Mouse (Mus musculus) testis, adult 2 months (tissue): ENCODE data around the gene Ramp2. TPM values are rescaled to one million over a fixed set of nuclear protein-coding genes. Genes with fewer than 3 reads are reported as not detected.

Source experiments
- H3K27ac ChIP-seq: fragments of 200-500 bp; 2 replicates; pipeline ENCODE4 v1.5.1; 2012; ENCODE audit warnings: low read depth, low read length; ENCODE audit not compliant: control insufficient read depth, insufficient read depth
- H3K27me3 ChIP-seq: fragments of 200-500 bp; 2 replicates; pipeline ENCODE4 v1.6.1; 2012; ENCODE audit warnings: mild to moderate bottlenecking, low read length, moderate library complexity; ENCODE audit not compliant: control insufficient read depth, insufficient read depth
- H3K36me3 ChIP-seq: fragments of 200-500 bp; 2 replicates; pipeline ENCODE4 v1.6.1; 2012; ENCODE audit warnings: mild to moderate bottlenecking, low read length; ENCODE audit not compliant: control insufficient read depth, insufficient read depth
- H3K4me1 ChIP-seq: fragments of 200-500 bp; 2 replicates; pipeline ENCODE4 v1.6.1; 2012; ENCODE audit warnings: low read length; ENCODE audit not compliant: control insufficient read depth, insufficient read depth
- H3K4me3 ChIP-seq: fragments of 200-500 bp; 2 replicates; pipeline ENCODE4 v1.5.1; 2012; ENCODE audit warnings: low read depth, mild to moderate bottlenecking, low read length, moderate library complexity, mixed read lengths; ENCODE audit not compliant: control insufficient read depth
- CTCF ChIP-seq: fragments of 200-500 bp; IDR thresholded peaks from 2 replicates; pipeline ENCODE4 v1.5.1; 2012; ENCODE audit warnings: low read depth, mild to moderate bottlenecking, inconsistent platforms, low read length, moderate library complexity; ENCODE audit not compliant: control insufficient read depth, insufficient read depth, insufficient replicate concordance
- POLR2A ChIP-seq: fragments of 200-500 bp; IDR thresholded peaks from 2 replicates; pipeline ENCODE4 v1.6.1; 2012; ENCODE audit warnings: low read depth, mild to moderate bottlenecking, inconsistent platforms, low read length, moderate library complexity; ENCODE audit not compliant: control insufficient read depth
- polyA plus RNA-seq: library from polyadenylated mRNA; depleted of rRNA; stranded (reverse); fragments of >200 nt; gene quantifications from 2 replicates; pipeline ENCODE4 v1.2.3, GENCODE M21; 2012

Ramp2 gene
- polyA plus RNA-seq, 1 experiment: 5.8 TPM

GRCm38 (mm10) chr11:101282896-101283295 lies 37.1 kb downstream of the Ramp2 start:
- no peak for TF ChIP-seq CTCF
- TF ChIP-seq POLR2A: no peak
- Histone ChIP-seq H3K27me3 (no peaks in the 10 kb centered on the region), H3K4me3 (no peak overlapping the region)

DNA sequence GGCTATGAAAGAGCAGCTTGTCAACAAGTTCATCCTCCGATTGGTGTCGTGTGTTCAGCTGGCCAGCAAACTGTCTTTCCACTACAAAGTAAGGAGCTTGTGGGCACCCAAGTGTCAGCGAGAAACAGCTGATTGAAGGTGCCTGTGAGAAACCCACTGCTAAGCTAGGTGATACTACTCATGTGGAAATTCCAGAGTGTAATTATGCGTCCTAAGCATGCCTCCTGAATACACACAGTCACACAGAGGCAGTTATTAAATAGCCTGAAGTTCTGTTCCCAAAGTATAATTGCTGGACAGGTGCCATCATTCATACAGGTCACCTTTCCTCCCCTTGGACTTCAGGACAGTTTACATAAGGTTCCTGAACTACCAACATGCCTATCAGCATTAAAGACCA lies 38.0 kb downstream of the Ramp2 start:
- Histone ChIP-seq H3K36me3 (peaks cover 5% of the 10 kb centered on the region; the same call in 1 of the 2 replicates), H3K4me3 (no peak overlapping the region), H3K4me1 (no peaks in the 10 kb centered on the region; the same call in none of the 2 replicates), H3K27ac (no peak overlapping the region), H3K27me3 (no peaks in the 10 kb centered on the region)
- TF ChIP-seq CTCF (no peak), POLR2A (no peak)

More at GRCm38 (mm10) chr11:101282896-101283295, 37.1 kb downstream of the Ramp2 start:
- Histone ChIP-seq H3K36me3 (peaks cover 4% of the 10 kb centered on the region; the same call in 1 of the 2 replicates), H3K27ac (no peak overlapping the region), H3K4me1 (peaks cover 5% of the 10 kb centered on the region)

GRCm38 (mm10) chr11:101287306-101287705 lies 41.5 kb downstream of the Ramp2 start:
- Histone ChIP-seq H3K27me3 (no peaks in the 10 kb centered on the region), H3K36me3 (peaks cover 5% of the 10 kb centered on the region; the same call in 1 of the 2 replicates), H3K4me3 (no peak overlapping the region), H3K4me1 (no peaks in the 10 kb centered on the region; the same call in 1 of the 2 replicates), H3K27ac (no peak overlapping the region)
- no peak for TF ChIP-seq CTCF
- TF ChIP-seq POLR2A: no peak

DNA sequence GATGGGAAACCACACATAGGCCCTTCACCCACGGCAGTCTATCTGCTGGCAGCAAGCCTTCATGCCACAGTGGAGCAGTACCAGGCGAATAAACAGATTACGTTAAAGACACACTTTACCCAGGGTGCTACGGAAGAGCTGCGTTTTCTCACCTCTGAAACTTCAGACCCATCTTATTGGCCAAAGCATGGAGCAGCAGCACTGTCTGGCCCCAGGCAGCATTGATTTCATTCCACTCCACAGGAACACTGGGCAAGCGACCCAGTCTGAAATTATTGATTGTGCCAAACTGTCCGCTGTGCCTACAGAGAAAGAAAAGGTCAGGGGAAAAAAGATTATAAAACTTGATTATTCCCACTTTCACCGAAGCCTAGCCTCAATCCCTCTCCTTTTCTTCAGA lies 45.4 kb downstream of the Ramp2 start:
- no peak for TF ChIP-seq CTCF
- TF ChIP-seq POLR2A: no peak
- H3K36me3 ChIP-seq: peaks cover 3% of the 10 kb centered on the region
- H3K27ac ChIP-seq: no peak overlapping the region
- no peak overlapping the region for H3K4me3 ChIP-seq
- no peaks in the 10 kb centered on the region for H3K27me3 ChIP-seq
- H3K4me1 ChIP-seq: no peaks in the 10 kb centered on the region

DNA sequence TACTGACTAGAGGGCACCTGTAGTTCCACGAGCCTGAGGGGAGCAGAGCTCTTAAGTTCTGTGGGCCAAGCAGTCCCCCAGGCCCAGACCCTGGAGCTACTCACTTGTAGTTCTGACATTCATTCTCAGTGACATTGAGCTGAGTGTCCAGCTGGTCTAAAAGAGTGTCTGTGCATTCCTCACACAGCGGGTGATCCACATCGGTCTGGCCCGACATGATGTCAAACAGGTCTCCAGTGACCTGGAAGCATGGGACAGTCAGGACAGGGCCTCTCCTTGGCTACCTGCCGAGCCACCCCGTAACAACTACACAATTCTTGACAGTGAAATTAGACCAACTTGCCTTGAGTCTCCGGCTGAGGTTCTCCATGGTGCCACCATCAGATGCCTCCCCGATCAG lies 49.4 kb downstream of the Ramp2 start:
- Histone ChIP-seq H3K27me3 (no peaks in the 10 kb centered on the region), H3K27ac (no peak overlapping the region), H3K4me1 (no peaks in the 10 kb centered on the region), H3K36me3 (peaks cover 2% of the 10 kb centered on the region), H3K4me3 (no peak overlapping the region)
- TF ChIP-seq POLR2A (no peak), CTCF (no peak)

DNA sequence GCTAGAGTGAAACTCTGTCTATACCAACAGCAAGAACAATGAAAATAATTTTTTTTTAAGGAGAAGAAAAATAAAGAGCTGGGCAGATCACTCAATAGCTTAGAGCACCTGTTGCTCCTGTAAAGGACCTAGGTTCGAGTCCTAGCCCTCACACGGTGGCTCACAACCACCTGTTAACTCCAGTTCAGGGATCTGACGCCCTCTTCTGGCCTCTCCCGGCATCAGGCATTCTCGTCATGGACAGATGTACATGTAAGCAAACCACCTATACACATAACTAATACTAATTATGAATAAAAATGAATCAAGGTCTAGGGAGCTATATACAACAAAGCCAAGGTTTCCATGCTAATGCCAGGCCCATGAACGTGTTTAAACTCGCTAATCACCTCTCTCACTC lies 55.1 kb downstream of the Ramp2 start:
- no peak for TF ChIP-seq POLR2A
- 0 out of 2 replicates have a peak, but pooled peaks have one; percentile 4 for TF ChIP-seq CTCF
- no peak overlapping the region for H3K27ac ChIP-seq
- no peaks in the 10 kb centered on the region for H3K27me3 ChIP-seq
- no peaks in the 10 kb centered on the region for H3K36me3 ChIP-seq
- H3K4me1 ChIP-seq: peaks cover 8% of the 10 kb centered on the region
- H3K4me3 ChIP-seq: peak overlapping the region; percentile 93

DNA sequence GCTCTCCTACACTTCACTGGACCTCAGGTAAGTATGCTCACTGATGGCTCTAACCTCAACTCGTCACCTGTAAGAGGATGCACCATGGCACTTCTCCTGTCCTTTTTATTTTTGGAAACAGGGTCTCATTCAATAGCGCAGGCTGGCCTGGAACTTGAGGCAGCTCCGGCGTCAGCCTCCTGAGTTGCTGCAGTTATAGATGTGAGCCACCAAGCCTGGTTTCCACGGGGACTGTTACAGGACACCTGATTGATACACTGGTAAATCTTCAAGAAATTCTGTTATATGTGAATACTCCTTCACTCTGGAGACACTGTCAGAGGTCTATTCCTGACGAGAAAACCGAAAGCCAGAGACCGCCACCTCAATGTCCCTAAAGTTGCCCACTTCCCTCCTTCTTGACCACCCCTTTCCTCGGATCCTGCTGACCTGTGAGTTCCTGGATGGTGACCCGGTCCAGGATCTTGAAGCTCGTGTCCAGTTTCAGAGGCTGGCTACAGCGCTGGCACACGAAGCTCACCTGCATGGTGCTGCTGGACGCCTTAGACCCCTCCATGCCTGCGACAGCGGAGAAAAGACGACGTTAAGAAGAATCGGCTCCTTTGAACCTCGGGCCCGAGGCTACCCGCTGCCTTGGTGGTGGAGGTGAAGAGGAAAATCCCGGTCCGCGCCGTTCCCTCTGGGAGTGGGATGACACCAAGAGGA lies 55.6 kb downstream of the Ramp2 start:
- Histone ChIP-seq H3K27ac (peak overlapping the region; percentile 67), H3K4me3 (peak overlapping the region; percentile 93), H3K4me1 (peaks cover 8% of the 10 kb centered on the region), H3K27me3 (no peaks in the 10 kb centered on the region), H3K36me3 (no peaks in the 10 kb centered on the region)
- no peak for TF ChIP-seq POLR2A
- TF ChIP-seq CTCF: no peak

- H3K27ac ChIP-seq: peak within 1 kb of the TSS; percentile 67
- H3K4me1 ChIP-seq: peaks cover 8% of the 10 kb centered on the region
- H3K4me3 ChIP-seq: peak within 1 kb of the TSS; percentile 93
- H3K27me3 ChIP-seq: no peaks in the 10 kb centered on the region
- TF ChIP-seq POLR2A: peak; percentile 71
- peak; percentile 98 for TF ChIP-seq CTCF
- no peaks in the 10 kb centered on the region for H3K36me3 ChIP-seq
These were observed 56.4 kb downstream of the Ramp2 start, which contains the start of gene Becn1 for GRCm38 (mm10) chr11:101302004-101302798. Gene Becn1, minus strand, starts transcription at chr11:101302286.
